Mouse (Mus musculus) cerebellum, postnatal 4 days (tissue): ENCODE results near the gene Selenon.

ENCODE experiments used
- DNase-seq, 2 experiments: peaks; one replicate each; pipeline ENCODE4 v3.0.0; 2022; ENCODE audit warnings: low spot score in 2 of 2, mixed read lengths in 1 of 2

The Selenon gene

DNA sequence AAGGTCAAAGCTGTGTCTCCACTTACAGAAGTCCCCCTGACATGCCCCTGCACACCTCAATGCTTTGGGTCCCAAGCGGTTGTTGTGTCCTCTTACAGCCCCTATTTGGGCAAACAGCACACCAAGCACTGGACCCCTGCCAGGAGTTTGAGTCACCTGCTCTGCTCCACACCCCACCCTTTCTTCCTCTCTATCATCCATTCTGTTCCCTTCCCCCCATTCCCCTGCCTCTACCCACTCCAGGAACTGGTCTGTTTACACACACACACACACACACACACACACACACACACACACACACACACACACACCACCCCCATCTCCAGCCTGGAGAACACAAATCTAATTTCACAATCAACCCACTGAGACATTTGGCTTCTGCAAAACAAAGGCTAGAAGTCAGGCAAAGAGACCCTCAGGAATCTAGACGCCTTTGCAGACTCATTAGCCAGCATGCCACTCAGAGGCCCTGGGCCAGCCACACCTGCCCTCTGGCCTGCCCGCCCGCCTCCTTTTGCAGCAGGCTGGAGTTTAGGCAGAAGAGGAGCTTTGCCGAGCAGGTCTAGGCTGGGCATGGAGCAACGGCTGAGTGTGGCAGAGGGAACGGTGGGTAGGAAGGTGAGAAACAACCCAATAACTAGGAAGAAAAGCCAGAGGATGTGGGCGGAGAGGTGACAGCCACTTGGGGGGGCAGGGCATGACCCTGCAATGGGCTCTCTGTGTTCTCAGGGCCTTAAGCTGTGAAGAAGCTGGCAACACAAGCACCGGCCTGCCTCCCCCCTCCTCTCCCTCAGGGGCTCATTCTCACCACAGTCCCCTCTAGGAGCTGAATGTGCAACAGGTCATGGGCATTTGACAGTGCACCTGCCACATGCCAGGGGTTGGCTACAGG lies 4.9 kb downstream of the Selenon start:
- no peak for DNase-seq

DNA sequence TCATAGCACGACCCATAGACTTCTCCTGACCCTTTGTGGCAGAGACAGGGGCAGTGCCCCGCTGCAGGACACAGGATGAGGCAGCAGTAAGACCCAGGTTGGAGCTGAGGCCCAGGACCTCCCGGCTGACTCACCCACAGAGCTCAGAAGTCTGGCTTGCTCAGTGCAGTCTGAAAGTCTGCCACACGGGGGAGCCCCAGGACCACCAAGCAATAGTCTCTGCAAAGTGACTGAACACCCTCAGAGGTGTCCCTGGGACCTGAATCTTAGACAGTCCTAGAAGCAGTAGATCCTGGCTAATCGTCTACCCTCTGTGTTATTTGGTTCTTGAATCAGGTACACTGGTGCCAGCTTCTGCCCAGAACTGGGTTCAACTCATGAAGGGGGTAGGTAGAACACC lies 8.7 kb downstream of the Selenon start:
- DNase-seq, result peak; percentile 98

DNA sequence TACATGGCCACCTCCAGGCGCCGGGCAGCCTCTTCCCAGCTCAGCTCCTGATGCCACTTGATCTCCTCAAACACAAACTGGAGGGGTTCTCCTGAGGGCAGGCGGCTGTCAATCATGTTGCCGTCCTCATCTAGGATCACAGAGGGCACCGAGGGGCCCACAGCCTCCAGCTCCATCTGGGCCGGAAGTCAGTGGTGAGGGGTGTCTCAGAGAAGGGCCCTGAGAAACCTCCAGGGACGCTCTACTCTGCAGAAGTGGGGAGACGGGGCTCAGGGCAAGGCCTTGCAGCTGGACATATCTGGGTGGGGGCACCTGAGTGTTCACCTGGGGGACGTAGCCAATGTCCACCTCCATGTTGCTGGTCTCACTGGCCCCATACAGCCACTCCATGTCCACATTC lies 9.2 kb downstream of the Selenon start:
- DNase-seq, result no peak

DNA sequence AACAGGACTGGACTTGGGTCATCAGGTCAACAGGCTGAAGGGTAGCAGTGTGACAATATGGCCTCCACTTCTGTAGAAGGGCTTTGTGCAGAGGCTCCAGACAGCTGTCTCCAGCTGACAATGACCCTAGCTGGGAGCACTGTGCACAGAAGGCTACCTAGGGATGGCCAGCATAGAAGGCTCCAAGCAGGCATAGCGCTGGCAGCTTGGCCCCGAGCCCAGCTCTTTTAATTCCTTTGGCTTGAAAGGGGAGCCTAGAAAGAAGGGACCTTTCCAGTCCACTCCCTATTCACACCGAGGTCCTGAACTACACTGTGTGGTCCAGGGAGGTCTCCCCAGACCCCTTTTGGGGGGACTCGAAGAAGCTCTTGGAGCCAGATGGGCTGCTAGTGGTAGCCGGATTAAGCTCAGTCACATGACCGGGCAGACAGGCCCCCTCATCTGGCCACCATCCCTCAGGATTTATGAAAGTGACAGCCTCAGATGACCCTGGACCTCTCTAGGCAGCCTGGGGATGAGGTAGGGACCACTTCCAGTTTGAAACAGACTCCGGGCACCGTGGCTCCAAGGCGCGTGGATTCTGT lies 12.9 kb downstream of the Selenon start:
- DNase-seq, result no peak

DNA sequence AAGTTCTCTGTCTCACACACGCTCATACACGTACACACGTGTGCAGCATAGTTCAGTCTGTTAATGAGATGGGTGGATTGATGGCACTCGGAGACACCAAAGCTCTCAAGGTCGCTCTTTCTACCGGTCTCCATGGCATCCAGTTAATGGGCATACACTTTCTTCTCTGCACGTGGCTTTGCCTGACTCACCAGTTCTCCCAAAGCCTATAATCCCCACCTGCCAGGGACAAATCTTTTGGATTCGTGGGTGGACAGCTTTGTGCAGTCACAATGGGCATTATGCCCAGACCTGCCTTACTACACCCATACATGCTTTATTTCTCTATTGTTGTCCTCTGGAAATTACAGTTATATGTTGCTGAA lies 16.2 kb downstream of the Selenon start:
- no peak for DNase-seq

DNA sequence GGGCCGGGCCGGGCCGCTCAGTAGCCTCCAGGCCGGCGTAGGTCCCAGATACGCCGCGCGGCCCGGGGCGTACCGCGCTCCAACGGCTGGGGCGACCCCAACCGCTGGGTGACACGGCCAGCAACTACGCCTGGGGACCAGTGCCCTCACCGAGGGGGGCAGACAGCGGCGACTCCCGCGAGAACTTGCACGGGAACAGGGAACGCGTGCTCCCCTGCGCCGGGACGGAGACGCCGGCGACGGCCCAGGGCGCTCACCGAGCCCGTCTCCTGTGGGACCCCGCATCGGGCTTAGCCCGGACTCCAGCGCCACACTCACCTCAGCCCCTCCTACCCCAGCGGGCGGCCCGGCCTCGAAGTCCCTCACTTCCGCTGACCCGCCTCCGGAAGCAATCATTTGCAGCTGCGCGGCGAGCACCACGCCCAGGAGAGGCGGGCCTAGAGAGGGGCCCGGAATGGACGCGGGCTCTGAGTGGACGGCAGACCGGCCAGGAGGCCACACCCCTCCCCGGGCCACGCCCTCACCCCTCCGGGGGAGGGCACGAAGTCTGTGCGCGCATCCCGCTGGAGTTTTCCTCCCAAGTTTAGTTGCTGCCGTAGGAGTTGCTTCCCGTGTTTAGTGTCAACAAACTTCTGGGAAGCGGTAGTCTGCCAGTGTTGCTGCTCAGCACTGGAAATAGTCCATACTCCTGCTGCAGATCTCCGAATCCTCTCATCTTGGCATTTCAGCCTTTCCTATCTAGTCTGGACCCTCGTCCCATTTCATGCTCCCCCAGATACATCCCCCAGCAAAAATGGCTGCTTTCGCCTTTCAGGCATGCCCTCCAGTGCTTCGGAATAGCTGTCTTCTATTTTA lies 16.8 kb downstream of the Selenon start, which contains the start of gene Mtfr1l:
Gene Mtfr1l, minus strand, starts transcription at position 456 of the 855 bp plus-strand sequence.
- DNase-seq, result peak; percentile 82 to 93

DNA sequence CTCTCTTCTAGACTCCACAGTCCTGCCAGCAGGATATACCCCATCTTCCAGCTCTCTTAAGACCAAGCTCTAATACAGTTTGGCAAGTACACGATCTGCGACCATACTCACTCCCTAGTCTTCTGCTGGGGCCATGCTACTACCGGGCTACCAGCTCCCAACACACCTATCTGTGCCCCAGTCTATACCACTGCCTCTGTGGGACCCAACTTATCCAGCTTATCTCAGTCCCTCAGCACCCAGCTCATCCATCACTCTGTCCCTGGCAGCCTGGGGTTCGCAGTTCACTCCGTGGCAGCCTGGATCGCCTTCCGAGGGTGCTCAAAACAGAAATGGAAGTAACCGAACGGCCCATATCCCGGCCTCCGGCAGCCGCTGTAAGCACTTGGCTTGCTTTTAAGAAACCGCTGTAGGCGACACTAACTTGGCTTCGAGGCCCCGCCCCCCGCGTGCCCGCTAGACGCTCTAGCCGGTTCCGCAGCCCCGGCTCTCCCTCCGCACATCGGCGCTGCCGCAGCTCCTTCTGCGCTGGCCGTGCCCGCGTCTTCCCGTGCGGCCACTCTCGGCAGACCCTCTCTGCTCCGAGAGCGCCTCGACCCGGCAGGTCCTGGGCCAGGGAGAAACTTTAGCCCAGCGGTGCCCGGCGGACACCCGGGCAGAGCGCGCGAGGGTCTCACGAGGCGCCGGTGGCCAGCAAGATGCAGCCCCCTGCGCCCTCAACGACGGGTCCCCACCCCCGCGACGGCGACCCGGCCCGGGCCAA lies 17.7 kb downstream of the Selenon start:
- peak in 1 of 2 experiments; percentile 54 for DNase-seq

DNA sequence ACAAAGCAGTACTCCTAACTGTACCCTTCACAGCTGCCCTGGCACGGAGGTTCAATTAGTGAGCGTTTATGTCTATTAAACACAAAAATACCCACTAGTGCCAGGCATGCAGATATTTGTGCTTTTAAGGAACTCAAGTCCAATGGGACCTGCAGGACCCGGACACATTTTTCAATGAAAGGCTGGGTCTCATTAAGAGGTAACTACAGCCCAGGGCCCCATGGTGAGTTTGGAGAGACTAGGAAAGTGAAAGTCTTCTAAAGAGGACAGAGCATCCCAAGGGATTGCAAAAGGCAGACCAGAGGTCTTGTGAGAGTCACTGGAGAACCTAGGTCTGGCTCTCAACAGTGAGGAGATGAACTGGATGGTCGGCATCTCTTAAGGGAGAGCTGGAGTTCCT lies 18.5 kb downstream of the Selenon start:
- no peak for DNase-seq

DNA sequence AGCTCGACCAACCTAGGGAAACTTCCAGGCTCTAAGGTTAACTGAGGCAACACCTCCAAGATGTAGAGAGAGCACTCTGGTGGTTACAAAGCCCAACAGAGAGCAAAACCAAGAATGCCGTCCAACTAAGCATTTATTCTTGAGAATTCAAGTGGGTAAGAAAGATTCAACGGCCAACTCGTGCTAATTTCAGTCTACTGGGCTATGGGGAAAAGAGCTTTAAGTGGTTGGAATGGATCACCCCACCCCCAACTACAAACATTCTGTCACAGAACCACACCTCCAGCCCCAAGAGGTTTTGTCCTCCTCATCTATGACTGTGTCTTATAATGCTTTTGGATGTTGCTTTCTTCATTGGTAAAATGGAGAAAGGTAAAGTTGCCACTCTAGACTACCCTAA lies 19.0 kb downstream of the Selenon start:
- DNase-seq, result no peak

DNA sequence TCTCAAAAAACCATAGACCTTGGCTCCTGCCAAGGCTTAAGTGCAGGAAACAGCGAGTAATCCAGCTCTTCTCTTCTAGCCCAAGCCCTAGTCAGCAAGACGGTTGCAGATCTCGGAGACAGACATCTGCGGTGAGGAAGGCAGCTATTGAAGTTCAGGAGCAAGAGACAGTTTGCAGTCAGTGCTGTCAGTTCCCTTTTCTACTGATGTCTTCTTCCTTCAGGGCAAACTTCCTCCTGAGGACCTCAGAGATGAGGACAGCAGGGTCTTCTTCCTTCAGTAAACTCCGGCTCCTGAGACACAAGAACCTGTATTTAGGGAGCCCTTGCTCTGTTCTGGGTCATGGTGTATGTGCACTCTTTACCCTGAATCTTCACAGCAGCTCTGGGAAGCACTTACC lies 25.7 kb downstream of the Selenon start:
- no peak for DNase-seq

DNA sequence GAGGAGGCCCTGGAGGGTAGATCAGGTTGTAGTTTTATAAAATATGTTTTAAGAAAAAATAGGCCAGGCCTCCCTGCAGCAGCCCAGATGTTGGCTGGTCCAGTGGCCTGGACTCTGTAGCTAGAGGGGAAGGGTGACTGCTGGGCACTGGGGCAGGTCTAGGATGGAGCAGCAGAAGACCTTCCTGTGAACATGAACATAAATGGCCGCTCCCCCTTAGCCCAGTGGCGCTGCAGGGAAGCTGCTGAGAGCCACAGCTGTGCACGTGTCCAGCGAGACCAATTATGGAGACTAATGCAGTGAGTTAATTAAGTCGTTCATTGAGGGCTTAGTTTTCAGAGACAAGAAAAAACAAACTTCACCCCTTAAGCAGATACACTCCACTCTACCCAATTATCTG lies 26.2 kb downstream of the Selenon start:
- DNase-seq, result no peak

DNA sequence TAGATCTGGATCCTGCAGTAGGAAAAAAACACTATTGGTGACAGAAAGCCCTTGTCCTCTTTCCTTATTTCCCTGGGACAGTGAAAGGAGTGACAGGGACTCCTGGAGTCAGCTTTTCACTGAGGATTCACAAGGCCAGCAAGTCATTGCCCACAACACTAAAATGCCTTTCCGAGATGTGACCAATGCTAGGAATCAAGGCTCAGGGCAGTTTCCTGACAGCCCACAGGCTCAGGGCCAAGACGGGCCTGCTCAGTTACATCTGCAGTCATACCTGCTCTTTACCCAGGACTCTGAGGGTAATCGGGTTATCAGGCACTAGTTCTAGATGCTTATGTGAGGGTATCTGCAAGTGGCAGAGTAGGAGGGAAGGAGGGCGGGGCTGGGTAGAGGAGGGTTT lies 28.5 kb downstream of the Selenon start:
- DNase-seq, result no peak

DNA sequence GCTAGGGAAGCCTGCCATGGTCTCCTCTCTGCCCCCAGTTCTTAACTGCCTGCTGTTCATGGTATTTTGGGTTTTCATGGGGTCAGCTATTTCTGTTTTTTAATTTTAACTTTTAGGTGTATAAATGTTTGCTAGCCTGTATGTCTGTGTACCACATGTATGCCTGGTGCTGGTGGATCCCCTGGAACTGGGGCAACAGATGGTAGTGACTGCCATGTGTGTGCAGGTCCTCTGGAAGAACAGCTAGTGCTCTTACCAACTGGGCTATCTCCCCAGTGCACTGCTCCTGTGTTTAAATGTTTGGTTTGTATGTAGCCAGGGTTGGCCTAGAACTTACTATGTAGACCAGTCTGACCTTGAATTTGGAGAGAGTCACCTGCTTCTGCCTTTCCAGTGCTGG lies 32.7 kb downstream of the Selenon start:
- no peak for DNase-seq

DNA sequence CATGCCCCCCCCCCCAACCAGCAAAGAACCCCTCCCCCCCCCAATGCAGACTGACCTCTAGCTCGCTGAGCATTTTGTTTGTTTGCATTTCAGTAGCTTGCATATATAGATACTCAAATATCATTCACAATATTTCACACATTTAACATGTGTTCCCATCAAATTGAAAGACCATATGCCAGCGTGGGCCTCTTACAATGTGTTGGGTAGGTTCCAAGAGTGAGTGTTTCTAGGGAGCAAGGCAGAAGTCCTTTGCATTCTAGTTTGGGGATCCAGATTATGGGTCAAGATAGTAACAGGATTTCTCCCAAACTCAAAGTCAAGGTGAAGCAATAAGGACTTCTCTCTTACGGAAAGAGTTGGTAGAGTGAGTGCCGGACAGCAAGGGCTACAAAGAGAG lies 33.4 kb downstream of the Selenon start:
- DNase-seq, result no peak

DNA sequence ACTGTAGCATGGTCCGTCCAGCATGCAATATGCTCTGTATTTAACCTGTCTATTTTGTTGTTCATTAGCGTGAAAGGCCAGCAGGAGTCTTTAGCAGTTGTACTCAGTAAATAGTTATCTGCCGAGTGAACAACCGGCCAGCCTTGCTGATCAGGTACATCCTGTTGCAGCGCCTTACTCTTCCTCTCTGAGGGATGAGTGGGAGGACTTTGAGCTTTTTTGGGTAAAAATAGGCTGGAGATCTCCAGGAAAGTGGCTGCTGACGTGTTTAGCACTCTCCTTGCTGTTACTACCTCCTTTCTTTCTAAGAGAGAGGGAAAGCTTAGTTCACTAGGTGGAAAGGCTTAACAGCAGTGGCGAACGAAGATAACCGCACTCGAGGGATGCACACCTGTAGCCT lies 34.2 kb downstream of the Selenon start:
- DNase-seq, result no peak

DNA sequence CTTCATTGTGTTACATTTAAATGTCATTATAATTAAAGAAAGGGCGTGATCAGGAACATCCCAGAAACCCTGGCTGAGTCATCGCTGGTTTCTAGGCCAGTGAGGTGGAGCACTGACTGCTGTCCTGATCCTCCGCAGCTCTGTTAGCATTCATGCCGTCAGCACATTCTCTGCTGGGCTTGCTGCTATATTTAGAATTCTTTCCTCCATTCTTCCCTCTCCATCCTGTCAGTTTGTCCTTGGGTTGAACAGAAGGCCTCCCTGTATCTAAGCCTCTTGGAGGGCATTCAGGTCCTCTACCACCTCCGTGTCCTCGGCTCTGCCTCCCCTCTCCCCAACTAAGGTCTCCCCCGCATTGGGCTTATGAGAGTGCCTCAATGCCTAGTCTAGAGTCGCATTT lies 35.0 kb downstream of the Selenon start:
- no peak for DNase-seq

DNA sequence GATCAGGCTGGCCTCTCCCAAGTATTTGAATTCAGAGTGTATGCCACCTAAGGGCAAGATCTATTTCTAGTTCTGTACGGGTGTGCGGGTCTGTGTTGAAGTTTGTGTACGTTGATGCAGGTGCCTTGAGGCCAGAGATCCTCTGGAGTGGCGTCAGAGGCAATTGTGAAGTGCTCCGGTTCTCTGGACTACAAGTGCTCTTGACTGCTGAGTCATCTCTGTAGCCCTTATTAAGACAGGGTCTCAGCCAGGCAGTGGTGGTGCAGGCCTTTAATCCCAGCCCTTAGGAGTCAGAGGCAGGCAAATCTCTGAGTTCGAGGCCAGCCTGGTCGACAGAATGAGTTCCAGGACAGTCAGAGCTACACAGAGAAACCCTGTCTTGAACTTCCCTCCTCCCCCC lies 36.4 kb downstream of the Selenon start:
- DNase-seq, result no peak

DNA sequence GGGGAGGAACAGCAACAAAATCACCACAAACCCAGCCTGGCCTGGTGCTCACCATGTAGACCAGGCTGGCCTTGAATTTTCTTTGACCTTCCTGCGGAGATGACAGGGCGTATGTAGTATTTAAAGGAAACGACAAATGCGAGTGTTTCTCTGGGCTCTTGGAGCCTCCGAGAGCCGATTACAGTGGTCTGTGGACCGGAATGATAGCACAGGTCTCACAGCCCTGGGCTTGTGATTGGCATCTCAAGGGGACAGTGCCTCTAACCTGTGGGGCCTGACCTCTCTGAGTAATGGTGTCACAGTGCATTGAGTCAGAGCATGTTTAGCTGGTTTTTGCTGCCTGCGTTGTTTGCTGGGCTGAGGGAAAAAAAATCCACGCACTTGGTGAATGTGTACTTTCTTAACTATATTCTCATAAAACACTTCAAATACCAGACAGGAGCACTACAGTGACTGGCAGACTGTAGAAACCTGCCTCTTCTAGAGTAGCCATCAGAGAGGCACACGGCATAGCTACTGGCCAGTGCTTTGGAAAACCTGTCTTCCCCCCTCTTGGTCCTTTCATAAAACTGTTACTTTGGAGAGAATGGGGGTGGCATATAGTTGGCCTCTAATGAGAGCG lies 37.5 kb downstream of the Selenon start:
- no peak for DNase-seq

DNA sequence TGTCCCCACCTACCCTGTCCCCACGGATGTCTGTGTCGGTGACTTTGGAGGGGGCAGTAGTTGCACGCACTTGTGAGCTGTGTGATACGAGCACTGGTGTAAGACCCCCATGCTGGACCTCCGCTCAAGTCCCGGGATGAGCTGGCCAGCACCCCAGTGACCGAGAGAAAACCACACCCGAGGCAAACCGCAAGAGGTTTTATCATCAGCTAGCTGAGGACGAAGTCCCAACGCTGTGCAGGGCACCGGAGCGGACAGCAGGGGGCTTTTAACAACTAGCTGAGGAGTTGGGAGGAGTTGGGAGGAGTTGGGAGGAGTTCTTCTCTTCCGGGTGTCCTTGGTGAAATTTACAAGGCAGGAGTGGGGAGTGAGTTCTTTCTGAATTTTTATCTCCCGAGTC lies 39.2 kb downstream of the Selenon start:
- peak in 1 of 2 experiments; percentile 37 for DNase-seq

DNA sequence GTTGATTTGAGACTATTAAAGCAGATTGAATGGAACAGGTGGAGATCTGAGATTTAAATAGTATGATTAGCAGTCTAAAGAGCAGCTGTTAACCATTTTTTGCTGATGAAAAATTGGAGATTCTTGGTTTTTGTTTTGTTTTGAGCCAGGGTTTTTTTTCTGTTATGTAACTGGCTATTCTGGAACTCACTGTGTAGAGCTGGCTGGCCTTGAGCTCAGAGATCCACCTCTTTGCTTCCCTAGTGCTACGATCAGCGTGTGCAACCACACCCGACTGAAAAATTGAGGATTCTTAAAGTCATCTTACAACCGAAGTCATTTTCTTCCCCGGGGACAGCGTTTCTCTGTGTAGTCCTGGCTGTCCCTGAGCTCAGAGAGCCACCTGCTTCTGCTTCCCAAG lies 40.2 kb downstream of the Selenon start:
- no peak for DNase-seq

DNA sequence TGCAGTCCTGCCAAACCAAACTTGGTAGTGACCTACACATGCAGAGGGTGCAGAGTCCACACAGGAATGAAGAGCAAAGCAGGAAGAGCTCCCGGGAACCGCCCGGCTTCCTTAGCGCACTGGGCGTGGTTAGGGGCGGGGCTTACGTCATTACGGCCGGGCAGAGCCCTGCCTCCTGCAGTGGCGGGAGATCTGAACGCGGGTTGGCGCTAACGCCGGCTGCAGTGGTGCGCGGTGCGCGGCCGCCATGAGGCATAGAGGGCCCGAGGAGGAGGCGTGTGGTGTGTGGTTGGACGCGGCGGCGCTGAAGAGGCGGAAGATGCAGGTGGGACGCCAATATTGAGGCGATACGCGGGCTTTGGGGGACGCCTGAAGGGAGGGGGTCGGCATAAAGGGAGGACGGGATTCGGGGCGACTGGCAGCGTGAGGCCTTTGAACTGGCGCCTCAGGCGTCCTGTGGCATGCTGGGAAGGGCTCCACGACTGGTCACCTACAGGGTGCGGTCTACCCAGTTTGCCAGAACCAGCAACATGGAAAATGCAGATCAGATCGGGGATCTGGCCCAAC lies 41.0 kb downstream of the Selenon start, which contains the start of gene Aunip:
Gene Aunip, plus strand, starts transcription at position 155 of the 567 bp plus-strand sequence.
- DNase-seq, result peak; percentile 63 to 89
